Mouse (Mus musculus): ENCODE measurements around the gene Tmcc1. TPM values are rescaled to one million over a fixed set of nuclear protein-coding genes. Genes with fewer than 3 reads are reported as not detected.
"Not testable (repeated sequence)": the region's sequence is repeated elsewhere in the genome, so short reads cannot be mapped to it uniquely, and the experiment has no call there.

Tmcc1 gene
- polyA plus RNA-seq, 1 experiment from 2014 or later = 12.3 TPM

GRCm38 (mm10) chr6:116173511-116174099 lies 19.7 kb downstream of the Tmcc1 start:
- H3K9me3 ChIP-seq (replicated peaks; ENCODE audit: control insufficient read depth, low read length); H3K27me3 ChIP-seq (ENCODE audit: control insufficient read depth, insufficient read depth, low read length); ATAC-seq (ENCODE audit: insufficient read depth, low FRiP score); H3K4me1 ChIP-seq (ENCODE audit: control insufficient read depth, insufficient read depth, low read length); H3K27ac ChIP-seq (ENCODE audit: low read length); H3K4me2 ChIP-seq (ENCODE audit: low read depth, low read length); H3K36me3 ChIP-seq (ENCODE audit: control insufficient read depth, insufficient read depth, low read length); H3K9ac ChIP-seq (ENCODE audit: low read length); H3K4me3 ChIP-seq (replicated peaks; ENCODE audit: low read length): not testable (repeated sequence)
- WGBS = 82% methylated on average over 37 of the region's 37 CpGs

- H3K9me3 ChIP-seq (replicated peaks; ENCODE audit: control insufficient read depth, low read length) = no peaks in the 10 kb centered on the region
- no peak overlapping the region for H3K9ac ChIP-seq (ENCODE audit: low read length)
- no peak overlapping the region for H3K27ac ChIP-seq (ENCODE audit: low read length)
- ATAC-seq (ENCODE audit: insufficient read depth, low FRiP score) = no peak
- H3K4me3 ChIP-seq (replicated peaks; ENCODE audit: low read length) = no peak overlapping the region
- 81% methylated on average over 1 of the region's 1 CpGs for WGBS
- H3K4me1 ChIP-seq (ENCODE audit: control insufficient read depth, insufficient read depth, low read length) = no peaks in the 10 kb centered on the region
- no peak overlapping the region for H3K4me2 ChIP-seq (ENCODE audit: low read depth, low read length)
- no peaks in the 10 kb centered on the region for H3K27me3 ChIP-seq (ENCODE audit: control insufficient read depth, insufficient read depth, low read length)
- no peaks in the 10 kb centered on the region for H3K36me3 ChIP-seq (ENCODE audit: control insufficient read depth, insufficient read depth, low read length)
These were observed 26.9 kb downstream of the Tmcc1 start for GRCm38 (mm10) chr6:116166383-116166782.

- H3K4me2 ChIP-seq (ENCODE audit: low read depth, low read length) = no peak overlapping the region
- H3K36me3 ChIP-seq (ENCODE audit: control insufficient read depth, insufficient read depth, low read length) = no peaks in the 10 kb centered on the region
- H3K9me3 ChIP-seq (replicated peaks; ENCODE audit: control insufficient read depth, low read length) = no peaks in the 10 kb centered on the region
- no peak overlapping the region for H3K4me3 ChIP-seq (replicated peaks; ENCODE audit: low read length)
- WGBS = 35% methylated on average over 3 of the region's 3 CpGs
- no peaks in the 10 kb centered on the region for H3K4me1 ChIP-seq (ENCODE audit: control insufficient read depth, insufficient read depth, low read length)
- H3K27me3 ChIP-seq (ENCODE audit: control insufficient read depth, insufficient read depth, low read length) = no peaks in the 10 kb centered on the region
- H3K9ac ChIP-seq (ENCODE audit: low read length) = no peak overlapping the region
- no peak for ATAC-seq (ENCODE audit: insufficient read depth, low FRiP score)
- H3K27ac ChIP-seq (ENCODE audit: low read length) = no peak overlapping the region
These were observed 38.2 kb downstream of the Tmcc1 start for GRCm38 (mm10) chr6:116154854-116155624.

GRCm38 (mm10) chr6:116147386-116147785 lies 45.9 kb downstream of the Tmcc1 start:
- WGBS = 73% methylated on average over 1 of the region's 1 CpGs

GRCm38 (mm10) chr6:116141696-116142095 lies 51.6 kb downstream of the Tmcc1 start:
- Histone ChIP-seq H3K4me1 (ENCODE audit: control insufficient read depth, insufficient read depth, low read length) (0 out of 2 replicates have a peak, but pooled peaks cover 3% of the 10 kb centered on the region), H3K4me2 (ENCODE audit: low read depth, low read length) (no peak overlapping the region), H3K27me3 (ENCODE audit: control insufficient read depth, insufficient read depth, low read length) (no peaks in the 10 kb centered on the region), H3K9me3 (replicated peaks; ENCODE audit: control insufficient read depth, low read length) (peaks cover 4% of the 10 kb centered on the region; the same call in 1 of the 2 replicates), H3K9ac (ENCODE audit: low read length) (no peak overlapping the region), H3K36me3 (ENCODE audit: control insufficient read depth, insufficient read depth, low read length) (0 out of 2 replicates have a peak, but pooled peaks cover 3% of the 10 kb centered on the region), H3K4me3 (replicated peaks; ENCODE audit: low read length) (no peak overlapping the region), H3K27ac (ENCODE audit: low read length) (no peak overlapping the region)
- 54% methylated on average over 2 of the region's 2 CpGs for WGBS
- no peak for ATAC-seq (ENCODE audit: insufficient read depth, low FRiP score)

More at GRCm38 (mm10) chr6:116147386-116147785, 45.9 kb downstream of the Tmcc1 start:
- no peak overlapping the region for H3K9ac ChIP-seq (ENCODE audit: low read length)
- H3K27me3 ChIP-seq (ENCODE audit: control insufficient read depth, insufficient read depth, low read length) = no peaks in the 10 kb centered on the region
- H3K4me3 ChIP-seq (replicated peaks; ENCODE audit: low read length) = no peak overlapping the region
- no peak overlapping the region for H3K27ac ChIP-seq (ENCODE audit: low read length)
- H3K4me2 ChIP-seq (ENCODE audit: low read depth, low read length) = no peak overlapping the region
- ATAC-seq (ENCODE audit: insufficient read depth, low FRiP score) = no peak
- no peaks in the 10 kb centered on the region for H3K4me1 ChIP-seq (ENCODE audit: control insufficient read depth, insufficient read depth, low read length)
- peaks cover 4% of the 10 kb centered on the region; the same call in 1 of the 2 replicates for H3K9me3 ChIP-seq (replicated peaks; ENCODE audit: control insufficient read depth, low read length)
- H3K36me3 ChIP-seq (ENCODE audit: control insufficient read depth, insufficient read depth, low read length) = 0 out of 2 replicates have a peak, but pooled peaks cover 3% of the 10 kb centered on the region

- no peak overlapping the region for H3K9ac ChIP-seq (ENCODE audit: low read length)
- ATAC-seq (ENCODE audit: insufficient read depth, low FRiP score) = no peak
These were observed 52.5 kb downstream of the Tmcc1 start for GRCm38 (mm10) chr6:116140782-116141181.

GRCm38 (mm10) chr6:116139143-116139856 lies 54.0 kb downstream of the Tmcc1 start:
- no peak overlapping the region for H3K4me2 ChIP-seq (ENCODE audit: low read depth, low read length)
- no peak overlapping the region for H3K9ac ChIP-seq (ENCODE audit: low read length)
- 0 out of 2 replicates have a peak, but pooled peaks cover 3% of the 10 kb centered on the region for H3K36me3 ChIP-seq (ENCODE audit: control insufficient read depth, insufficient read depth, low read length)
- no peak overlapping the region for H3K4me3 ChIP-seq (replicated peaks; ENCODE audit: low read length)
- ATAC-seq (ENCODE audit: insufficient read depth, low FRiP score) = no peak
- WGBS = 49% methylated on average over 2 of the region's 2 CpGs
- H3K27ac ChIP-seq (ENCODE audit: low read length) = no peak overlapping the region
- H3K27me3 ChIP-seq (ENCODE audit: control insufficient read depth, insufficient read depth, low read length) = no peaks in the 10 kb centered on the region
- peaks cover 4% of the 10 kb centered on the region; the same call in 1 of the 2 replicates for H3K9me3 ChIP-seq (replicated peaks; ENCODE audit: control insufficient read depth, low read length)
- 0 out of 2 replicates have a peak, but pooled peaks cover 3% of the 10 kb centered on the region for H3K4me1 ChIP-seq (ENCODE audit: control insufficient read depth, insufficient read depth, low read length)

More at GRCm38 (mm10) chr6:116140782-116141181, 52.5 kb downstream of the Tmcc1 start:
- Histone ChIP-seq H3K4me1 (ENCODE audit: control insufficient read depth, insufficient read depth, low read length) (0 out of 2 replicates have a peak, but pooled peaks cover 3% of the 10 kb centered on the region), H3K36me3 (ENCODE audit: control insufficient read depth, insufficient read depth, low read length) (0 out of 2 replicates have a peak, but pooled peaks cover 3% of the 10 kb centered on the region), H3K27me3 (ENCODE audit: control insufficient read depth, insufficient read depth, low read length) (no peaks in the 10 kb centered on the region), H3K4me2 (ENCODE audit: low read depth, low read length) (no peak overlapping the region), H3K4me3 (replicated peaks; ENCODE audit: low read length) (no peak overlapping the region), H3K27ac (ENCODE audit: low read length) (no peak overlapping the region), H3K9me3 (replicated peaks; ENCODE audit: control insufficient read depth, low read length) (peaks cover 4% of the 10 kb centered on the region; the same call in 1 of the 2 replicates)

- no peaks in the 10 kb centered on the region for H3K27me3 ChIP-seq (ENCODE audit: control insufficient read depth, insufficient read depth, low read length)
- no peak overlapping the region for H3K4me3 ChIP-seq (replicated peaks; ENCODE audit: low read length)
- no peak overlapping the region for H3K9ac ChIP-seq (ENCODE audit: low read length)
- H3K4me2 ChIP-seq (ENCODE audit: low read depth, low read length) = no peak overlapping the region
- H3K36me3 ChIP-seq (ENCODE audit: control insufficient read depth, insufficient read depth, low read length) = no peaks in the 10 kb centered on the region
- H3K9me3 ChIP-seq (replicated peaks; ENCODE audit: control insufficient read depth, low read length) = no peaks in the 10 kb centered on the region
- WGBS = 45% methylated on average over 7 of the region's 7 CpGs
- H3K27ac ChIP-seq (ENCODE audit: low read length) = no peak overlapping the region
- ATAC-seq (ENCODE audit: insufficient read depth, low FRiP score) = no peak
- H3K4me1 ChIP-seq (ENCODE audit: control insufficient read depth, insufficient read depth, low read length) = no peaks in the 10 kb centered on the region
These were observed 57.2 kb downstream of the Tmcc1 start for GRCm38 (mm10) chr6:116135971-116136632.
